7 mouse cellular contexts compared by ENCODE assay signal in genomic region chr7:135668852-135669739, GRCm38 (mm10). TPM values are rescaled to one million over a fixed set of nuclear protein-coding genes. Genes with fewer than 3 reads are reported as not detected.
DNase-seq lines count a peak whose midpoint lies in the region; ATAC-seq and TF ChIP-seq lines count a peak whose summit lies in the region.

No protein-coding gene starts in this region.

- TF ChIP-seq CTCF in CH12.LX (conservative IDR thresholded peaks at IDR 0.05 in 1 of 2, IDR thresholded peaks at IDR 0.05 in 1 of 2; ENCODE audit: low read depth in 2 of 2, low read length in 2 of 2) = peak; percentile 71 to 90
- peak; percentile 89 for TF ChIP-seq CTCF in liver, postnatal 0 days (IDR thresholded peaks at IDR 0.05; ENCODE audit: low read depth)

- no peaks in the 10 kb centered on the region for H3K9me3 ChIP-seq in CH12.LX (replicated peaks; ENCODE audit: low read length)
- H3K9me3 ChIP-seq in heart, embryonic 16.5 days (replicated peaks; ENCODE audit: control insufficient read depth, low read length) = no peaks in the 10 kb centered on the region
- no peaks in the 10 kb centered on the region for H3K9me3 ChIP-seq in liver, postnatal 0 days (ENCODE audit: low read length)

- TF ChIP-seq POLR2A in CH12.LX (IDR thresholded peaks at IDR 0.05; ENCODE audit: low read depth, low read length) = no peak

- ATAC-seq in heart, embryonic 16.5 days (replicated peaks; ENCODE audit: extremely low read depth, insufficient read depth, low FRiP score) = 0 out of 2 replicates have a peak, but pooled peaks have one; percentile 9
- peak; percentile 40 for ATAC-seq in liver, postnatal 0 days

- dilution Hi-C loops in CH12.LX (cut with MboI; ENCODE audit: extremely low pct_ligation_motif_present, extremely low pct_unique_long_range_greater_than_20kb, low sequenced_read_pairs) = no loop called here

- 43% methylated on average over 16 of the region's 16 CpGs for WGBS in heart, embryonic 16.5 days
- WGBS in liver, postnatal 0 days (ENCODE audit: insufficient replicate concordance) = 50% methylated on average over 16 of the region's 16 CpGs

- peak; percentile 85 for TF ChIP-seq RAD21 in CH12.LX (IDR thresholded peaks at IDR 0.05; ENCODE audit: low read depth, low read length)

- H3K9ac ChIP-seq in CH12.LX (ENCODE audit: insufficient read depth, low read depth) = no peak overlapping the region
- no peak overlapping the region for H3K9ac ChIP-seq in heart, embryonic 16.5 days (ENCODE audit: low read length)
- no peak overlapping the region for H3K9ac ChIP-seq in liver, postnatal 0 days (replicated peaks)

- no peaks in the 10 kb centered on the region for H3K27me3 ChIP-seq in CH12.LX (replicated peaks)
- H3K27me3 ChIP-seq in heart, embryonic 16.5 days (ENCODE audit: control insufficient read depth, insufficient read depth, low read length) = no peaks in the 10 kb centered on the region; the same call in 1 of the 2 replicates
- no peaks in the 10 kb centered on the region for H3K27me3 ChIP-seq in liver, postnatal 0 days (ENCODE audit: insufficient read depth, low read length)

- no peak overlapping the region for H3K4me2 ChIP-seq in CH12.LX (ENCODE audit: insufficient read depth, low read depth, poor library complexity, severe bottlenecking)
- no peak overlapping the region for H3K4me2 ChIP-seq in heart, embryonic 16.5 days (ENCODE audit: low read depth, low read length)
- H3K4me2 ChIP-seq in liver, postnatal 0 days (ENCODE audit: low read depth, low read length) = no peak overlapping the region

- no peaks in the 10 kb centered on the region for H3K79me2 ChIP-seq in CH12.LX (replicated peaks; ENCODE audit: control insufficient read depth, extremely low read depth, insufficient read depth, poor library complexity, severe bottlenecking)

- peak; percentile 38; the same call in 1 of the 2 replicates for TF ChIP-seq EP300 in CH12.LX (IDR thresholded peaks at IDR 0.05; ENCODE audit: low read length)
- no peak for TF ChIP-seq EP300 in liver, postnatal 0 days (IDR thresholded peaks at IDR 0.05; ENCODE audit: low read depth)

- peaks cover 4 to 29% of the 10 kb centered on the region in 2 experiments; a peak in 3 of 4 replicates for H3K4me1 ChIP-seq in CH12.LX (ENCODE audit: control insufficient read depth in 1 of 2, insufficient read depth in 2 of 2)
- no peaks in the 10 kb centered on the region for H3K4me1 ChIP-seq in heart, embryonic 16.5 days (ENCODE audit: control insufficient read depth, insufficient read depth, low read length)
- no peaks in the 10 kb centered on the region for H3K4me1 ChIP-seq in liver, postnatal 0 days (ENCODE audit: insufficient read depth)

- no peak overlapping the region for H3K27ac ChIP-seq in CH12.LX (ENCODE audit: insufficient read depth, low read depth)
- H3K27ac ChIP-seq in heart, embryonic 16.5 days (ENCODE audit: low read length) = no peak overlapping the region
- H3K27ac ChIP-seq in liver, postnatal 0 days (ENCODE audit: low read depth) = no peak overlapping the region

- peak; percentile 75 for DNase-seq in CH12.LX (ENCODE audit: extremely low read depth)
- DNase-seq in WW6 (ENCODE audit: low read depth, low spot score) = peak; percentile 20
- peak; percentile 88 for DNase-seq in embryo, embryonic 10.5 days (ENCODE audit: low spot score)
- peak; percentile 64 for DNase-seq in kidney, postnatal 14 days
- peak; percentile 65 for DNase-seq in liver, postnatal 0 days
- DNase-seq in retina, postnatal 1 day = peak; percentile 89

- H3K36me3 ChIP-seq in CH12.LX (replicated peaks in 1 of 2; ENCODE audit: control insufficient read depth in 1 of 2, insufficient read depth in 1 of 2, low read length in 1 of 2) = peaks cover 8 to 48% of the 10 kb centered on the region in 2 experiments
- H3K36me3 ChIP-seq in heart, embryonic 16.5 days (ENCODE audit: control insufficient read depth, insufficient read depth) = no peaks in the 10 kb centered on the region
- H3K36me3 ChIP-seq in liver, postnatal 0 days (replicated peaks; ENCODE audit: insufficient read depth, low read length) = peaks cover 13% of the 10 kb centered on the region; the same call in 1 of the 2 replicates

- in situ Hi-C loops in CH12.LX (cut with MboI; ENCODE audit: low pct_ligation_motif_present, low pct_unique_long_range_greater_than_20kb, low sequenced_read_pairs) = loop anchor here (10.0 kb wide), 1 partner anchor 174 kb away; no protein-coding TSS in a partner anchor

- no peak overlapping the region for H3K4me3 ChIP-seq in CH12.LX (replicated peaks in 1 of 3; ENCODE audit: low read depth in 2 of 3, low read length in 2 of 3, poor library complexity in 1 of 3)
- no peak overlapping the region for H3K4me3 ChIP-seq in heart, embryonic 16.5 days (ENCODE audit: low read length)
- no peak overlapping the region for H3K4me3 ChIP-seq in liver, postnatal 0 days (ENCODE audit: low read depth, low read length)

TF ChIP-seq in CH12.LX, 34 proteins besides CTCF, POLR2A, EP300 and RAD21:
- TF ChIP-seq ZC3H11A (IDR thresholded peaks at IDR 0.05; ENCODE audit: low read depth, low read length) (no peak; the same call in 1 of the 2 replicates), ETS1 (conservative IDR thresholded peaks at IDR 0.05; ENCODE audit: low read depth, low read length) (0 out of 2 replicates have a peak, but pooled peaks have one; percentile 11), KAT2A (IDR thresholded peaks at IDR 0.05; ENCODE audit: insufficient replicate concordance, low read length) (no peak), USF2 (conservative IDR thresholded peaks at IDR 0.05; ENCODE audit: low read depth, low read length) (no peak), TCF12 (IDR thresholded peaks at IDR 0.05; ENCODE audit: low read depth, low read length) (peak; percentile 72; the same call in 1 of the 2 replicates), ELF1 (IDR thresholded peaks at IDR 0.05; ENCODE audit: low read depth, low read length) (peak; percentile 10; the same call in 1 of the 2 replicates), HCFC1 (IDR thresholded peaks at IDR 0.05; ENCODE audit: low read depth, low read length) (no peak), MEF2A (IDR thresholded peaks at IDR 0.05; ENCODE audit: borderline replicate concordance, low read depth, low read length) (no peak), IRF4 (IDR thresholded peaks at IDR 0.05; ENCODE audit: low read depth, low read length) (peak; percentile 22; the same call in 1 of the 2 replicates), CHD2 (IDR thresholded peaks at IDR 0.05; ENCODE audit: low read length) (no peak), RCOR1 (conservative IDR thresholded peaks at IDR 0.05; ENCODE audit: low read depth, low read length) (no peak), MXI1 (IDR thresholded peaks at IDR 0.05; ENCODE audit: low read depth, low read length) (no peak), SMC3 (IDR thresholded peaks at IDR 0.05; ENCODE audit: low read depth, low read length) (peak; percentile 71), NELFE (IDR thresholded peaks at IDR 0.05; ENCODE audit: low read depth, low read length) (peak; percentile 21; the same call in 1 of the 2 replicates), CHD1 (IDR thresholded peaks at IDR 0.05; ENCODE audit: low read depth, low read length) (no peak), MAX (IDR thresholded peaks at IDR 0.05; ENCODE audit: low read length) (no peak), ZKSCAN1 (IDR thresholded peaks at IDR 0.05; ENCODE audit: borderline replicate concordance, low read depth, low read length) (no peak), MYC (IDR thresholded peaks at IDR 0.05; ENCODE audit: low read depth, low read length) (no peak)

RNA-seq across cellular contexts. Expression of gene Mki67, which starts 47.1 kb away (rescaled TPM):
- total RNA-seq in CH12.LX (2012; rRNA removed) (73.1 and 86.7 TPM in 2 replicates), CH12.LX (2014; rRNA removed) (57.0 and 57.8 TPM in 2 replicates)
- 98.5 and 102 TPM in 2 replicates for polyA plus RNA-seq in CH12.LX (2012; ENCODE audit: insufficient read length, low read depth)
- 25.1 TPM in 2 replicates for polyA plus RNA-seq in heart, embryonic 16.5 days (2015; fragmentation: Nextera tagmentation; extraction: Ambion mirVana)
- 35.4 and 38.8 TPM in 2 replicates for polyA plus RNA-seq in liver, postnatal 0 days (2015; fragmentation: Nextera tagmentation; extraction: Ambion mirVana)

Comparison
In these comparisons a context has a peak if more than half of its experiments do, and no peak if none do; other contexts are left out.
1. DNase-seq: peak in every context shown above with its lines; median percentile 89 in retina, postnatal 1 day; 88 in embryo, embryonic 10.5 days; 75 in CH12.LX; 65 in liver, postnatal 0 days; 64 in kidney, postnatal 14 days; 20 in WW6.